Mouse (Mus musculus): ENCODE data around the gene Stard5. TPM values are rescaled to one million over a fixed set of nuclear protein-coding genes. Genes with fewer than 3 reads are reported as not detected.

Stard5 gene
- polyA plus RNA-seq, 1 experiment from 2014 or later, result 34.8 TPM

GRCm38 (mm10) chr7:83667936-83668645, 36.3 kb downstream of the Stard5 start:
- H3K36me3 ChIP-seq, result no peaks in the 10 kb centered on the region
- H3K27ac ChIP-seq (replicated peaks), result no peak overlapping the region
- H3K4me1 ChIP-seq, result no peaks in the 10 kb centered on the region
- no peak for ATAC-seq (ENCODE audit: insufficient number of reproducible peaks, low FRiP score, low TSS enrichment, low read depth)
- no peaks in the 10 kb centered on the region for H3K27me3 ChIP-seq
- H3K9me3 ChIP-seq (replicated peaks), result no peaks in the 10 kb centered on the region
- no peak overlapping the region for H3K9ac ChIP-seq
- H3K4me2 ChIP-seq (replicated peaks), result no peak overlapping the region
- no peak overlapping the region for H3K4me3 ChIP-seq (replicated peaks)
- WGBS, result 82% methylated on average over 5 of the region's 5 CpGs

- Histone ChIP-seq H3K9me3 (replicated peaks) (no peaks in the 10 kb centered on the region), H3K9ac (no peak overlapping the region), H3K27ac (replicated peaks) (no peak overlapping the region), H3K4me3 (replicated peaks) (no peak overlapping the region), H3K4me2 (replicated peaks) (no peak overlapping the region), H3K27me3 (no peaks in the 10 kb centered on the region), H3K36me3 (no peaks in the 10 kb centered on the region), H3K4me1 (no peaks in the 10 kb centered on the region)
- WGBS, result 15% methylated on average over 1 of the region's 1 CpGs
- ATAC-seq (ENCODE audit: insufficient number of reproducible peaks, low FRiP score, low TSS enrichment, low read depth), result no peak
Measured at GRCm38 (mm10) chr7:83668724-83669123, 37.0 kb downstream of the Stard5 start.

GRCm38 (mm10) chr7:83671573-83671972, 39.8 kb downstream of the Stard5 start:
- H3K36me3 ChIP-seq, result no peaks in the 10 kb centered on the region
- ATAC-seq (ENCODE audit: insufficient number of reproducible peaks, low FRiP score, low TSS enrichment, low read depth), result no peak
- no peak overlapping the region for H3K4me2 ChIP-seq (replicated peaks)
- no peaks in the 10 kb centered on the region for H3K27me3 ChIP-seq
- H3K27ac ChIP-seq (replicated peaks), result no peak overlapping the region
- H3K4me1 ChIP-seq, result no peaks in the 10 kb centered on the region
- 88% methylated on average over 6 of the region's 6 CpGs for WGBS
- H3K9me3 ChIP-seq (replicated peaks), result no peaks in the 10 kb centered on the region
- H3K9ac ChIP-seq, result no peak overlapping the region
- no peak overlapping the region for H3K4me3 ChIP-seq (replicated peaks)

GRCm38 (mm10) chr7:83675545-83676254, 43.9 kb downstream of the Stard5 start:
- H3K27ac ChIP-seq (replicated peaks), result no peak overlapping the region
- no peaks in the 10 kb centered on the region for H3K36me3 ChIP-seq
- H3K4me3 ChIP-seq (replicated peaks), result no peak overlapping the region
- 29% methylated on average over 5 of the region's 5 CpGs for WGBS
- no peaks in the 10 kb centered on the region for H3K27me3 ChIP-seq
- H3K9ac ChIP-seq, result no peak overlapping the region
- no peaks in the 10 kb centered on the region for H3K4me1 ChIP-seq
- H3K9me3 ChIP-seq (replicated peaks), result no peaks in the 10 kb centered on the region
- no peak overlapping the region for H3K4me2 ChIP-seq (replicated peaks)
- no peak for ATAC-seq (ENCODE audit: insufficient number of reproducible peaks, low FRiP score, low TSS enrichment, low read depth)

GRCm38 (mm10) chr7:83677296-83677695, 45.5 kb downstream of the Stard5 start:
- Histone ChIP-seq H3K27me3 (no peaks in the 10 kb centered on the region), H3K4me1 (no peaks in the 10 kb centered on the region), H3K4me3 (replicated peaks) (no peak overlapping the region), H3K4me2 (replicated peaks) (no peak overlapping the region), H3K36me3 (no peaks in the 10 kb centered on the region), H3K27ac (replicated peaks) (no peak overlapping the region), H3K9ac (no peak overlapping the region), H3K9me3 (replicated peaks) (no peaks in the 10 kb centered on the region)
- no peak for ATAC-seq (ENCODE audit: insufficient number of reproducible peaks, low FRiP score, low TSS enrichment, low read depth)
- WGBS, result 86% methylated on average over 3 of the region's 3 CpGs

- H3K27ac ChIP-seq (replicated peaks), result no peak overlapping the region
- no peaks in the 10 kb centered on the region for H3K36me3 ChIP-seq
- H3K4me3 ChIP-seq (replicated peaks), result no peak overlapping the region
- no peak for ATAC-seq (ENCODE audit: insufficient number of reproducible peaks, low FRiP score, low TSS enrichment, low read depth)
- no peaks in the 10 kb centered on the region for H3K27me3 ChIP-seq
- no peak overlapping the region for H3K4me2 ChIP-seq (replicated peaks)
- no peaks in the 10 kb centered on the region for H3K9me3 ChIP-seq (replicated peaks)
- WGBS, result 93% methylated on average over 4 of the region's 4 CpGs
- H3K9ac ChIP-seq, result no peak overlapping the region
- no peaks in the 10 kb centered on the region for H3K4me1 ChIP-seq
Measured at GRCm38 (mm10) chr7:83678506-83678905, 46.7 kb downstream of the Stard5 start.

GRCm38 (mm10) chr7:83682640-83683274, 51.0 kb downstream of the Stard5 start:
- Histone ChIP-seq H3K9me3 (replicated peaks) (no peaks in the 10 kb centered on the region), H3K9ac (no peak overlapping the region), H3K36me3 (no peaks in the 10 kb centered on the region), H3K27ac (replicated peaks) (no peak overlapping the region), H3K4me2 (replicated peaks) (no peak overlapping the region), H3K4me3 (replicated peaks) (no peak overlapping the region), H3K27me3 (no peaks in the 10 kb centered on the region), H3K4me1 (peaks cover 4% of the 10 kb centered on the region)
- WGBS, result 35% methylated on average over 6 of the region's 6 CpGs
- ATAC-seq (ENCODE audit: insufficient number of reproducible peaks, low FRiP score, low TSS enrichment, low read depth), result no peak

- Histone ChIP-seq H3K27me3 (no peaks in the 10 kb centered on the region), H3K9me3 (replicated peaks) (no peaks in the 10 kb centered on the region), H3K4me2 (replicated peaks) (no peak overlapping the region), H3K4me3 (replicated peaks) (no peak overlapping the region), H3K36me3 (no peaks in the 10 kb centered on the region), H3K9ac (no peak overlapping the region), H3K4me1 (no peaks in the 10 kb centered on the region), H3K27ac (replicated peaks) (no peak overlapping the region)
- 31% methylated on average over 6 of the region's 6 CpGs for WGBS
- ATAC-seq (ENCODE audit: insufficient number of reproducible peaks, low FRiP score, low TSS enrichment, low read depth), result no peak
Measured at GRCm38 (mm10) chr7:83695449-83696212, 63.9 kb downstream of the Stard5 start.

GRCm38 (mm10) chr7:83699066-83699745, 67.4 kb downstream of the Stard5 start:
- ATAC-seq (ENCODE audit: insufficient number of reproducible peaks, low FRiP score, low TSS enrichment, low read depth), result no peak
- Histone ChIP-seq H3K9ac (no peak overlapping the region), H3K27me3 (no peaks in the 10 kb centered on the region), H3K9me3 (replicated peaks) (no peaks in the 10 kb centered on the region), H3K36me3 (no peaks in the 10 kb centered on the region), H3K4me2 (replicated peaks) (no peak overlapping the region), H3K27ac (replicated peaks) (no peak overlapping the region), H3K4me1 (peaks cover 11% of the 10 kb centered on the region), H3K4me3 (replicated peaks) (no peak overlapping the region)
- 68% methylated on average over 6 of the region's 6 CpGs for WGBS
